In the genomic region with DNA sequence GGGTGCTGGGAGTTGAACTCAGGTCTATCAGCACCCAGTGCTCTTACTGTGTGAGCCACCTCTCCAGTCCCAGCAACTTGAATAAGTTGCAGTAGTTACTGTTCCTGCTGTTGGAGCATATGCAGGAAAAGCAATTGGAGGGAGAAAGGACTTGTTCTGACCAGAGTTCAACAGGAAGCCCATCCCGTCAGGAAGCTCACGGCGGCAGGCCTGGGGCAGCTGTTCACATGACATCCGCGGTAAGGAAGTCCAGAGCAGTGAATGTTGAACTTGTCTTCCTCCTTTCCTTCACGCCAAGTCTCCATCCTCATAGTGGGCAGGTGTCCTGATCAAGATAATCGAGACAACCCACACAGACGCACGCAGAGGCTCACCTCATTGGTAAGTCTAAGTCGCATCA, we compare ENCODE assay signal across 16 mouse cellular contexts.
DNase-seq lines count a peak whose midpoint lies in the region; ATAC-seq lines count a peak whose summit lies in the region.
"Had no signal": no experiment of that assay in that cellular context is flagged by ENCODE, and none has a peak within 500 bp of the region (broad histone marks: within the 10 kb centered on the region; RNA-seq: fewer than 3 reads in every experiment).

No protein-coding gene starts in this region.

- H3K4me2 ChIP-seq in lung, embryonic 15.5 days = no peak overlapping the region
- H3K4me2 ChIP-seq: limb, embryonic 15.5 days; neural tube, embryonic 13.5 days had no signal

- no peak overlapping the region for H3K9ac ChIP-seq in lung, embryonic 15.5 days
- H3K9ac ChIP-seq: limb, embryonic 15.5 days; neural tube, embryonic 13.5 days had no signal

- H3K36me3 ChIP-seq in heart, embryonic 10.5 days = no peaks in the 10 kb centered on the region
- H3K36me3 ChIP-seq in lung, embryonic 15.5 days = no peaks in the 10 kb centered on the region
- H3K36me3 ChIP-seq: limb, embryonic 15.5 days; neural tube, embryonic 13.5 days had no signal

- WGBS in heart, embryonic 10.5 days = 83% methylated on average over 10 of the region's 10 CpGs
- 77% methylated on average over 10 of the region's 10 CpGs for WGBS in lung, embryonic 15.5 days

- no peak overlapping the region for H3K27ac ChIP-seq in heart, embryonic 10.5 days
- peak overlapping the region; percentile 37; the same call in 1 of the 2 replicates for H3K27ac ChIP-seq in lung, embryonic 15.5 days
- H3K27ac ChIP-seq: kidney, postnatal 0 days; limb, embryonic 15.5 days; neural tube, embryonic 13.5 days had no signal

- no peak for ATAC-seq in lung, embryonic 15.5 days (ENCODE audit: borderline replicate concordance, extremely low read depth, low FRiP score, low TSS enrichment)
- ATAC-seq: forebrain, embryonic 14.5 days; hindbrain, embryonic 16.5 days had no signal

- H3K4me3 ChIP-seq in heart, embryonic 10.5 days = no peak overlapping the region
- H3K4me3 ChIP-seq in lung, embryonic 15.5 days = no peak overlapping the region
- H3K4me3 ChIP-seq: limb, embryonic 15.5 days; neural tube, embryonic 13.5 days had no signal

- no peaks in the 10 kb centered on the region for H3K9me3 ChIP-seq in heart, embryonic 10.5 days
- no peaks in the 10 kb centered on the region for H3K9me3 ChIP-seq in lung, embryonic 15.5 days
- H3K9me3 ChIP-seq: limb, embryonic 15.5 days; neural tube, embryonic 13.5 days had no signal

- H3K4me1 ChIP-seq in heart, embryonic 10.5 days = peaks cover 15% of the 10 kb centered on the region
- H3K4me1 ChIP-seq in lung, embryonic 15.5 days = peaks cover 28% of the 10 kb centered on the region

- DNase-seq in adrenal gland, adult (ENCODE audit: inconsistent age in 2 of 2, low spot score in 1 of 2) = peak; percentile 24 to 30
- no peak for DNase-seq in adrenal gland, postnatal 10 days
- DNase-seq in heart, adult 18-20 months = peak; percentile 39 to 79
- DNase-seq in heart, embryonic 10.5 days (ENCODE audit: low spot score) = no peak
- DNase-seq in lung, postnatal 10 days = no peak
- no peak for DNase-seq in frontal cortex, postnatal 10 days (ENCODE audit: low spot score in 2 of 2)
- no peak for DNase-seq in thymus, postnatal 36 days
- DNase-seq: cerebellum, adult 18-20 months; lung, adult 2 months; thymus, adult 2 months had no signal

- no peaks in the 10 kb centered on the region for H3K27me3 ChIP-seq in heart, embryonic 10.5 days (ENCODE audit: insufficient read depth, poor library complexity, severe bottlenecking)
- no peaks in the 10 kb centered on the region for H3K27me3 ChIP-seq in lung, embryonic 15.5 days
- H3K27me3 ChIP-seq: limb, embryonic 15.5 days; neural tube, embryonic 13.5 days had no signal

Comparison
In these comparisons a context has a peak if more than half of its experiments do, and no peak if none do; other contexts are left out.
1. DNase-seq: peak in adrenal gland, adult (2 of 2) and heart, adult 18-20 months (2 of 2); none in adrenal gland, postnatal 10 days (single experiment), heart, embryonic 10.5 days (single experiment), lung, postnatal 10 days (single experiment), frontal cortex, postnatal 10 days (0 of 2) and thymus, postnatal 36 days (0 of 2).